Mouse (Mus musculus) lung, postnatal 4 days (tissue): ENCODE measurements at regions not wholly inside any gene's neighbourhood (a gene's known extent, or its start where the extent isn't known, plus 50 kb on each side); places are given as distances from the start of the nearest gene placed in this dataset.

Experiments used
- DNase-seq, 2 experiments: peaks; one replicate each; pipeline ENCODE4 v3.0.0; 2021

GRCm38 (mm10) chr13:25507355-25507754 is 237.1 kb upstream of the Nrsn1 start:
- no peak for DNase-seq

GRCm38 (mm10) chr13:25494492-25495034 is 224.3 kb upstream of the Nrsn1 start:
- DNase-seq: no peak

GRCm38 (mm10) chr13:25490036-25490435 is 219.7 kb upstream of the Nrsn1 start:
- no peak for DNase-seq

GRCm38 (mm10) chr13:25483309-25483708 is 213.0 kb upstream of the Nrsn1 start:
- DNase-seq: no peak

- no peak for DNase-seq
Measured at GRCm38 (mm10) chr13:25451917-25452316, 181.6 kb upstream of the Nrsn1 start.

GRCm38 (mm10) chr13:25451357-25451861 is 181.1 kb upstream of the Nrsn1 start:
- no peak for DNase-seq

GRCm38 (mm10) chr13:25429701-25430418 is 159.6 kb upstream of the Nrsn1 start:
- no peak for DNase-seq

GRCm38 (mm10) chr13:25403182-25403795 is 133.0 kb upstream of the Nrsn1 start:
- DNase-seq: no peak

- no peak for DNase-seq
Measured at GRCm38 (mm10) chr13:25402691-25403090, 132.4 kb upstream of the Nrsn1 start.

GRCm38 (mm10) chr13:25401936-25402504 is 131.7 kb upstream of the Nrsn1 start:
- no peak for DNase-seq

GRCm38 (mm10) chr13:25392770-25393290 is 122.5 kb upstream of the Nrsn1 start:
- DNase-seq: no peak

- DNase-seq: no peak
Measured at GRCm38 (mm10) chr13:25362627-25362967, 92.3 kb upstream of the Nrsn1 start.

GRCm38 (mm10) chr13:25361850-25362626 is 91.7 kb upstream of the Nrsn1 start:
- DNase-seq: no peak

GRCm38 (mm10) chr13:25347558-25347957 is 77.3 kb upstream of the Nrsn1 start:
- DNase-seq: no peak

- no peak for DNase-seq
Measured at GRCm38 (mm10) chr13:25343309-25343708, 73.0 kb upstream of the Nrsn1 start.

GRCm38 (mm10) chr13:25341826-25342225 is 71.5 kb upstream of the Nrsn1 start:
- DNase-seq: no peak

- no peak for DNase-seq
Measured at GRCm38 (mm10) chr13:25333803-25334202, 63.5 kb upstream of the Nrsn1 start.
